Mouse (Mus musculus): Measurements from ENCODE around the gene Fgf3. TPM values are rescaled to one million over a fixed set of nuclear protein-coding genes. Genes with fewer than 3 reads are reported as not detected.

Fgf3 gene
- not detected in 2 replicates for polyA plus RNA-seq (2012; rRNA removed)

GRCm38 (mm10) chr7:144837891-144838488 lies at the start of gene Fgf3:
Fgf3 (plus strand) TSS chr7:144838083.
- Histone ChIP-seq H3K27ac (ENCODE audit: insufficient read depth, low read depth, low read length) (no peak within 1 kb of the TSS), H3K36me3 (ENCODE audit: control insufficient read depth, insufficient read depth, low read length) (no peaks in the 10 kb centered on the region), H3K4me1 (ENCODE audit: control insufficient read depth, insufficient read depth, low read length) (no peaks in the 10 kb centered on the region), H3K4me3 (ENCODE audit: insufficient read depth, low read depth, low read length) (no peak within 1 kb of the TSS), H3K27me3 (replicated peaks; ENCODE audit: control insufficient read depth, insufficient read depth, low read length) (no peaks in the 10 kb centered on the region)
- DNase-seq, result no peak
- 7% methylated on average over 43 of the region's 43 CpGs for WGBS
- TF ChIP-seq CTCF (conservative IDR thresholded peaks at IDR 0.05; ENCODE audit: insufficient read depth, insufficient read length, low read depth, low read length), result no peak
- TF ChIP-seq POLR2A (IDR thresholded peaks at IDR 0.05; ENCODE audit: low read depth, low read length), result no peak

- no peak for TF ChIP-seq POLR2A (IDR thresholded peaks at IDR 0.05; ENCODE audit: low read depth, low read length)
- TF ChIP-seq CTCF (conservative IDR thresholded peaks at IDR 0.05; ENCODE audit: insufficient read depth, insufficient read length, low read depth, low read length), result no peak
- WGBS, result 33% methylated on average over 4 of the region's 4 CpGs
- no peak for DNase-seq
- Histone ChIP-seq H3K4me3 (ENCODE audit: insufficient read depth, low read depth, low read length) (no peak overlapping the region), H3K4me1 (ENCODE audit: control insufficient read depth, insufficient read depth, low read length) (no peaks in the 10 kb centered on the region; the same call in 1 of the 2 replicates), H3K27me3 (replicated peaks; ENCODE audit: control insufficient read depth, insufficient read depth, low read length) (no peaks in the 10 kb centered on the region), H3K27ac (ENCODE audit: insufficient read depth, low read depth, low read length) (no peak overlapping the region), H3K36me3 (ENCODE audit: control insufficient read depth, insufficient read depth, low read length) (no peaks in the 10 kb centered on the region)
These were observed 49.3 kb upstream of the Fgf3 start for GRCm38 (mm10) chr7:144788631-144789030.

- WGBS, result 59% methylated on average over 36 of the region's 36 CpGs
- Histone ChIP-seq H3K4me1 (ENCODE audit: control insufficient read depth, insufficient read depth, low read length) (no peaks in the 10 kb centered on the region; the same call in 1 of the 2 replicates), H3K27me3 (replicated peaks; ENCODE audit: control insufficient read depth, insufficient read depth, low read length) (no peaks in the 10 kb centered on the region), H3K4me3 (ENCODE audit: insufficient read depth, low read depth, low read length) (no peak overlapping the region), H3K36me3 (ENCODE audit: control insufficient read depth, insufficient read depth, low read length) (no peaks in the 10 kb centered on the region), H3K27ac (ENCODE audit: insufficient read depth, low read depth, low read length) (no peak overlapping the region)
- no peak for DNase-seq
- TF ChIP-seq CTCF (conservative IDR thresholded peaks at IDR 0.05; ENCODE audit: insufficient read depth, insufficient read length, low read depth, low read length), result 0 out of 2 replicates have a peak, but pooled peaks have one; percentile 15
- TF ChIP-seq POLR2A (IDR thresholded peaks at IDR 0.05; ENCODE audit: low read depth, low read length), result no peak
These were observed 48.0 kb upstream of the Fgf3 start for GRCm38 (mm10) chr7:144789601-144790556.

DNA sequence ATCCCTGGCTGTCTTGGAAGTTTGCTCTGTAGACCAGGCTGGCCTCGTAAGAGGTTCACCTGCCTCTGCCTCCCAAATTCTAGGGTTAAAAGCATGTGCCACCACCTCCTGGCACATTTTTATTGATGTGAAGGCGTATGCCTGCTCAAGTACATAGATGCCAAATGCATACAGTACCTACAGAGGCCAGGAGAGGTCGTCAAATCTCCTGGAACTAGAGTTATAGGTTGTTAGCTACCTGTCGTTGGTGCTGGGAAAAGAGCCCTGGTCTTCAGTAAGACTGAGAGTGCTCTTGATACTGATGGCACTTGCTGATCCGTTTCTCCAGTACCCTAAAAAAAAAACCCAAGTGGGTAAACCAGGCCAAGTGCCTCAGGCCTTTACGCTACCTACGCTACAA lies 46.5 kb upstream of the Fgf3 start:
- WGBS, result 92% methylated on average over 7 of the region's 7 CpGs
- Histone ChIP-seq H3K36me3 (ENCODE audit: control insufficient read depth, insufficient read depth, low read length) (no peaks in the 10 kb centered on the region), H3K27me3 (replicated peaks; ENCODE audit: control insufficient read depth, insufficient read depth, low read length) (no peaks in the 10 kb centered on the region), H3K27ac (ENCODE audit: insufficient read depth, low read depth, low read length) (no peak overlapping the region), H3K4me1 (ENCODE audit: control insufficient read depth, insufficient read depth, low read length) (no peaks in the 10 kb centered on the region; the same call in 1 of the 2 replicates), H3K4me3 (ENCODE audit: insufficient read depth, low read depth, low read length) (no peak overlapping the region)
- DNase-seq, result no peak
- no peak for TF ChIP-seq POLR2A (IDR thresholded peaks at IDR 0.05; ENCODE audit: low read depth, low read length)
- TF ChIP-seq CTCF (conservative IDR thresholded peaks at IDR 0.05; ENCODE audit: insufficient read depth, insufficient read length, low read depth, low read length), result no peak

- peak; percentile 85 for DNase-seq
- 45% methylated on average over 10 of the region's 10 CpGs for WGBS
- Histone ChIP-seq H3K27me3 (replicated peaks; ENCODE audit: control insufficient read depth, insufficient read depth, low read length) (no peaks in the 10 kb centered on the region), H3K4me3 (ENCODE audit: insufficient read depth, low read depth, low read length) (no peak overlapping the region), H3K36me3 (ENCODE audit: control insufficient read depth, insufficient read depth, low read length) (no peaks in the 10 kb centered on the region), H3K4me1 (ENCODE audit: control insufficient read depth, insufficient read depth, low read length) (no peaks in the 10 kb centered on the region; the same call in 1 of the 2 replicates), H3K27ac (ENCODE audit: insufficient read depth, low read depth, low read length) (no peak overlapping the region)
- no peak for TF ChIP-seq POLR2A (IDR thresholded peaks at IDR 0.05; ENCODE audit: low read depth, low read length)
- TF ChIP-seq CTCF (conservative IDR thresholded peaks at IDR 0.05; ENCODE audit: insufficient read depth, insufficient read length, low read depth, low read length), result no peak
These were observed 44.6 kb upstream of the Fgf3 start for GRCm38 (mm10) chr7:144793296-144793695.

- DNase-seq, result peak; percentile 8
- no peak for TF ChIP-seq CTCF (conservative IDR thresholded peaks at IDR 0.05; ENCODE audit: insufficient read depth, insufficient read length, low read depth, low read length)
- no peak for TF ChIP-seq POLR2A (IDR thresholded peaks at IDR 0.05; ENCODE audit: low read depth, low read length)
- Histone ChIP-seq H3K4me1 (ENCODE audit: control insufficient read depth, insufficient read depth, low read length) (no peaks in the 10 kb centered on the region; the same call in 1 of the 2 replicates), H3K27me3 (replicated peaks; ENCODE audit: control insufficient read depth, insufficient read depth, low read length) (no peaks in the 10 kb centered on the region), H3K27ac (ENCODE audit: insufficient read depth, low read depth, low read length) (no peak overlapping the region), H3K36me3 (ENCODE audit: control insufficient read depth, insufficient read depth, low read length) (no peaks in the 10 kb centered on the region), H3K4me3 (ENCODE audit: insufficient read depth, low read depth, low read length) (no peak overlapping the region)
- WGBS, result 49% methylated on average over 9 of the region's 9 CpGs
These were observed 41.9 kb upstream of the Fgf3 start for GRCm38 (mm10) chr7:144795976-144796474.

Data from kidney, adult 2 months (tissue).